Mouse (Mus musculus) right cerebral cortex, adult 2 months (tissue): Measurements from ENCODE around the gene Gpr153.

ENCODE experiments used
- DNase-seq, 2 experiments: peaks; one replicate each; pipeline ENCODE4 v3.0.0; 2021 to 2022; ENCODE audit warnings: low spot score in 2 of 2

Gpr153 gene

DNA sequence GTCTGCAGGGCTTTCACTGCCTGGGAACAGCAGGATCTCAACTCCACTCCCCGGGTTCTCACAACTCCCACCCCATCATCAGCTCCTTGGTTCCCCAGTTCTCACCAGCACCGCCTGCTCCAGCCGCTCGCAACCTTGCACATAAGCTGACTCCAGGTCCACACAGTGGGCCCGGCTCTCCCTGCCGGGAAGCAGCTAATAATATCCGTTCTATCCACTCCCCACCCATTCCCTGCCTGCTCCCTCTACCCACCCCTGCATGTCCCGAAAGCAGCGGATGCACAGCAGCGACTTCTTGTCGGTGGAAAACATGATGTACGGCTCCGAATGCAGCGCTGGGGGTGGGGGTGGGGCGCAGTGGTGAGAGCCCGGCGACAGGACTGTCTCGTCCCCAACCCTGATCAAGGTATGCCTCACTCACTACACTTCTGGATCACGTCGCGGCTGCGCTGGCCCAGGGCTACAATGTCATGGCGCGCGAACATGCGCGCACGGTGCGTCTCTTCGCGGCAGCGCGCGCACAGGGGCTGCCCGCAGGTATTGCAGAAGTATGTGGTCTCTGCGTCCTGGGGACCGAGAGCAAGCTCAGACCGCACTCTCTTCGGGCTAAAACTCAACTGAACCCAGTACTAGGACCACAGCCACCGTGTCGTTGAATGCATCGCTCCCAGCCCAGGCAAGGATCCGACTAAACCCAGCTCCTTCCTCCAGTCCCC, 41.6 kb downstream of the Gpr153 start:
- peak; percentile 41 to 50 for DNase-seq

DNA sequence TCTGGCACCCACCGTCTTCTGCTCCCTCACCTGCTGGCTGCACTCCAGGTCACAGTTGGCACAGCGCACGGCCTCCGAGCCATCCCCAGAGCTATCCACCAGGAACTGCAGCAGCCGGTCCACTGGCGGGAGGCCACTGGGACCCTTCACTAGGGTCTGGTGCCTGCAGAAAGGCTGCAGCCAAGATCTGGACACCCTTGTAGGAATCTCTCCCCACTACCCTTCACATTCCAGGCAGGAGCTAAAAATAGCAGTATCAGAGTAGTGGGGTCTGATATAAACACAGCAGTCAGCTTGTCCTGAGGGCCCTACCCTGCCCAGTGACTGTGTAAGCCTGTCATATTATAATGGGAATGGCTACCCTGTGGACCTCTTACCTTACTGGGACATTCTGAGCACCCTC, 43.6 kb downstream of the Gpr153 start:
- no peak for DNase-seq

DNA sequence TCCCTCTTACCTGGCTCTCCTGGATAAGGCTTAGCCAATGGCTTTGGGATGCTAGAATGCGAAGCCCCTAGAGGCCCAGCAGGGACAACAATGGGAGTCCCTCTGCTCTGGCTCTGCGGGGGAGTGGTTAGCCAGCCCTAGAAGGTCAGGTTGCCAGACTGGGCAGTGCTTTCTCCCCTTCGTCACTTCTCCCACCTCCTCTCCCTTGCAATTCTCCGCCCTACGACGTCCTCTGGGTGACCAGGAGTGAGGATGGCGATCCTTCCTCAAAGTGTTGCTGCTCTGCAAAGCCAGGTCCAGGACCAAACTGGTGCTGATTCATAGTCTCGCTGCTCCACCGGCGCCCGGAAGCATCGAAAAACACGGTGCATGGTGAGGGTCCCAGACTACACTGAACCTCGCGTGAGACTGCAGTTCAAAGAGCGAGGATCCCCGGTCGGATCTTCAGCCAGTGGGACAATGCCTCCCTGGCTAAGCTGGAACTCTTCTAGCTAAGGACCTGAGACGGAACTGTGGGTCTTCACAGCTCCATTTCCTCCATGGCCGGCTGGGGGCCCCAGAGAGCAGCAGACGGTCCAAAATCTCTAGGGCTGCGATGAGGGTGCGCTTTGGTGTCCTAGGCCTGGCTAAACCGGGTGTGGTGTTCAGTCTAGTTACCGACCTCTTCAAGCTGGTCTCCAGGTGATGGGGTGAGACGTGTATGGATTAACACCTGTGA, 44.6 kb downstream of the Gpr153 start, which contains the start of gene Rnf207:
TSS of gene Rnf207 (minus strand) at position 477 of the 718 bp plus-strand sequence.
- peak; percentile 57 to 68 for DNase-seq

DNA sequence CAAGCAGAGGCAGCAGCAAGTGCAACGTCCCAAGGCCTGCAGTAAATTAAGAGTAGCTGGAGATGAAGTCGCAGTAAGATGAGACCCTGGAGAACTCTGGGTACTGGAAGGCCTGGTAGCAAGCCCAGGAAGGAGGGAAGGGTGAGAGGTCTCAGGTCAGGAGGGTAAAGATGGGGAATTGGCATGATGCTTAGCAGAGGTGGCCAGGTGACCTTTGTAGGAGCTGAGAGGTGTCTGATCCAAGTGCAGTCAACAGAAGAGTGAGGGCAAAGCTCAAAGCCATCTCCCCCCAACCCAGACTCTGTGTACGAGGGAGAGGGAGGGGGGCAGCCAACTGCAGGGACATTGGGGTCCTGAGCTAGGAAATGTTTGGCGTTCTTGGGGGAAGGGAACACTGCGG, 47.4 kb downstream of the Gpr153 start:
- no peak for DNase-seq

DNA sequence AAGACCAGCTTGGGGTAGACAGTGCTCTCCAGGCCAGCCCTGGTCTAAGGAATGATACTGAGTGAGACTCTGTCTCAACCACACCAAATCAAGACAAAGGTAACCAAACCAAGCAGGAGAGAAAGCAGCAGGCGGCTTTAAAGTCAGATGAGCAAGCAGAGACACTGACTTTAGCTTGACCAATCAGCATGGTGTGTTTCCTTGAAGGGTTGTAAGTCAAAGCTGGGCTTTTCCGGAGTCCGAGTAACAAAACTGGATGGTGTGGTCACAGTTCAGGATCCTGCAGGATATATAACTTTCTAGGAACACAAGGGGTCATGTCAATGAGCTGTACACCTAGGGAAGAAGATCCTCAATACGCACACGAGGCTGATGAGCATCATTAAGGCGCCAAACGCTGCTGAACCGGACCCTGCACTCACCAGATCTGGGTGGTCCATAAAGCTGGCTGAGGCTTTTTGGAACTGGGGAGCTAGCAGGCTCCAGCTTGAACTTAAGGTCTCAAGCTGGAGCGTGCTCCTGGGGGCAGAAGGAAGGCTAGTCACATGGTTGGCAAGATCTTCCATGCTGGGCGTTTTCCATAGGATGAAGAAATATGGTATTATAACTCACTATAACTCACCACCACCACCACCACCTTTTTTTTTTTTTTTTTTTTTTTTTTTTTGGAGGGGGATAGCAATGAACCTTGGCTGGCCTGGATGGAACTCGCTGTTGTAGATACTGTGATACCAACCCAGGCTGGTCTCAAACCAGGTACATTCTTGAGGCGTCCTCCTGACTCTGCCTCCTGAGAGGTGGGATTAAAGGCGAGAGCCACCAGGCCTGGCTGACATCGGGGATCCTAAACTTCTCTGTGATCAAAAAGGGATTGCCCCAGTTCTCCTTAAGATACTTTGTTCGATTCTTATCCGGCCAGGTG, 50.9 kb downstream of the Gpr153 start:
- no peak for DNase-seq

GRCm38 (mm10) chr4:152325574-152326411, 51.8 kb downstream of the Gpr153 start, which contains the start of gene Rpl22:
Rpl22 (plus strand) TSS chr4:152325742.
- peak; percentile 96 for DNase-seq

GRCm38 (mm10) chr4:152326543-152326942, 52.5 kb downstream of the Gpr153 start:
- no peak for DNase-seq

GRCm38 (mm10) chr4:152328691-152329090, 54.7 kb downstream of the Gpr153 start:
- DNase-seq, result no peak

- DNase-seq, result peak in 1 of 2 experiments; percentile 81
Observed at GRCm38 (mm10) chr4:152332952-152333351, 58.9 kb downstream of the Gpr153 start.

- no peak for DNase-seq
Observed at GRCm38 (mm10) chr4:152333587-152333986, 59.6 kb downstream of the Gpr153 start.
